Mouse (Mus musculus) left cerebral cortex, postnatal 4 days (tissue): ENCODE measurements around the gene Olfr389. TPM values are rescaled to one million over a fixed set of nuclear protein-coding genes. Genes with fewer than 3 reads are reported as not detected.

ENCODE experiments used
- DNase-seq: peaks from one replicate; pipeline ENCODE4 v3.0.0-alpha.2; 2022
- intact Hi-C: fragments of 180-260 bp; cut with DNase I; formaldehyde crosslinking; loops from one replicate; pipeline ENCODE4 v1.15.1; 2025
- total RNA-seq, 2 experiments: library from RNA; stranded (reverse); gene quantifications; 2 replicates each; pipeline ENCODE4 v1.2.3; 2021

The Olfr389 gene
- not detected for total RNA-seq

DNA sequence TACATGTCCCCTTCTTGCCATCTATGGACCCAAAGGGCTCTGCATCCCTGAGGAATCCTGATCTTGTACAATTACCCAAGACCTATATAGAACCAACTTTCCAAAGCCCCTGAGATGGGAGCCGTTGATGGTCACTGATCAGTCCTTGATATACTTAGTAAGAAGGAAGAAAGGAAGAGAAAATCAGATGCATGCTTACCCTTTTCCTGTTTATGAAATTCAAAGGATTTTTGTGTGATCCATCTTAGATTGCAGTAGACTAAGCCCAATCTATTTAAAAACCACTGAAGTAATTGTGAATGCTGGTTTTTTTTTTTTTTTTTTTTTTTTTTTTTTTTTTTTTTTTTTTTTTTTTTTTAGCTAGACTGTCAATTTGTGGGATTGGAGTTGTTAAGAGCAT, at the start of gene Olfr389:
Olfr389 (minus strand) TSS at position 101 of the 400 bp plus-strand sequence.
- intact Hi-C loops = no loop called here
- DNase-seq = no peak

DNA sequence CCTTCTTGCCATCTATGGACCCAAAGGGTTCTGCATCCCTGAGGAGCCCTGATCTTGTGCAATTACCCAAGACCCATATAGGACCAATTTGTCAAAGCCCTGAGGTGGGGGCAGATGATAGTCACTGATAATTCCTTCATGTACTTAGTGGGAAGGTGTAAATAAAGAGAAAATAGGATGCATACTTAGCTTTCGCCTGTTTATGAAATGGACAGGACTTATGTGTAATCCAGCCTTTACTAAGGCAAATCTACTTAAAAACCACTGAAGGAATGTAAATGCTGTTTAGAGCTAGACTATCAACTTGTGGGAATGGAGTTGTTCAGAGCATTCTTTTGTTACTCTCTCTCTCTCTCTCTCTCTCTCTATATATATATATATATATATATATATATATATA, 36.4 kb upstream of the Olfr389 start, which contains the start of gene Olfr392:
Olfr392 (minus strand) TSS at position 101 of the 400 bp plus-strand sequence.
- intact Hi-C loops = no loop called here
- DNase-seq = no peak

DNA sequence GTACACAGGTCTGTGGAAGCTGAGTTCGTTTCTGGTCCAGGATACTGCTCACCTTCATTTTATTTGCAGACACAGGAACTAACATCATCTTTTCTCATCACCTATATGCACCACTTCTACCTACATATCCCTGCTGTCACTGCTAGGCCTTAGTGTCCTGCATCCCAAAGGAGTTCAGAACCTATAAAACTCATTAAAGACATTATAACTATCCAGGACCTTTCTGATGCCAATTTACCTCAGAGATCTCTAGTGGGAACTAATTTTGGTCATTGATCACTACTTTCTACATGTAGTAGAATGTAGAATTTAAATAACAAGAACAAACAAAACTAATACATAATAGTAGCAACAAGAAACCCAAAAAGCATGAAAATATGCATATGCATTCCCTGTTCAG, 22.4 kb upstream of the Olfr389 start, which contains the start of gene Olfr391-ps:
Olfr391-ps (minus strand) TSS at position 101 of the 400 bp plus-strand sequence.
- DNase-seq = no peak
- intact Hi-C loops = no loop called here

DNA sequence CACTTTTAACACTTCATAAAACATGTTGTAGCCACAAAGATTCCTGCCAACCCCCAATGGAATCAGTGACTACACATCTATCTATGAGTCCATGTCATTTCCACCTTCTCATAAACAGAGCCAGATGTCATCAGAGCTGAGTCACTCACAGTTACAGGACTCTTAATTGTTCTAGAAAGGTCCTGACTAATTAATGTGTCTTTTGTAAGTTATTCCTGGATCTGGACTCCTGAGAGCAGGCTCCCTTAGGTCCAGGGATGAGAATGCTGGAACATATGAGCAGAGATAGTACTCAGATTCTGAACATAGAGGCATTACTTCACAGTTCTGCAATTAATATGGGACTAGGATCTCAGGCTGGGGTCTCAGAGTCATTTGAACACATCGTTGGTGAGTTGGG, 2.2 kb upstream of the Olfr389 start, which contains the start of gene Olfr390:
Olfr390 (plus strand) TSS at position 301 of the 400 bp plus-strand sequence.
- intact Hi-C loops = no loop called here
- DNase-seq = no peak

DNA sequence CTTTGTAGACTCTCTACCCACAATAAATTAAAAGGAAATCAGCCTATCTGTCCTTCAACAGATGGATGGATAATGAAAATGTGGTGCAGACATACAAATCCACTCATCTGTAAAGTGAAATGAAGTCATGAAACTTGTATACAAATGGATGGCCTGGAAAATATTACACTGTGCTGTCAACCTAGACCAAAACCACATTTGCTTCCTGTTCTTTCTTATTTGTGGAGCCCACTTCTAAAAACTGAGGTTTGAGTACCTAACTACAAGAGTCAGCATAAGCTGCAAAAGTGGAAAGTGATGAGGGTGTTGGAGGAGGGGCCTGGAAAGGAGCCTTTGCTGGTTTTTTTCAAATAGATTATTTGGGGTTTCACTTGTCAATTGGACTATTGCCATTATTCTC, 21.4 kb downstream of the Olfr389 start:
- intact Hi-C loops = no loop called here
- no peak for DNase-seq

Other genes with a start within 250 kb of the Olfr389 start
- not detected for gene Olfr385, start 187.7 kb downstream of the Olfr389 start, total RNA-seq
- gene Olfr384, start 182.1 kb downstream of the Olfr389 start, total RNA-seq = not detected
- not detected for gene Zfp735, start 91.9 kb downstream of the Olfr389 start, total RNA-seq
- gene Olfr390, start 2.3 kb upstream of the Olfr389 start, total RNA-seq = not detected
- gene Olfr391-ps, start 22.3 kb upstream of the Olfr389 start, total RNA-seq = not detected
- gene Olfr392, start 36.3 kb upstream of the Olfr389 start, total RNA-seq = not detected
- not detected for gene Olfr393, start 70.7 kb upstream of the Olfr389 start, total RNA-seq
- not detected for gene Olfr394, start 110.1 kb upstream of the Olfr389 start, total RNA-seq
- gene Olfr395, start 128.6 kb upstream of the Olfr389 start, total RNA-seq = not detected
- not detected for gene Olfr23, start 156.0 kb upstream of the Olfr389 start, total RNA-seq
- gene Olfr397, start 180.1 kb upstream of the Olfr389 start, total RNA-seq = not detected
- not detected for gene Olfr398, start 209.7 kb upstream of the Olfr389 start, total RNA-seq